ENCODE assay signal across 11 mouse cellular contexts in genomic region chr12:73632671-73633244, GRCm38 (mm10). TPM values are rescaled to one million over a fixed set of nuclear protein-coding genes. Genes with fewer than 3 reads are reported as not detected.
DNase-seq lines count a peak whose midpoint lies in the region; ATAC-seq and TF ChIP-seq lines count a peak whose summit lies in the region.
"Had no signal": no experiment of that assay in that cellular context is flagged by ENCODE, and none has a peak within 500 bp of the region (broad histone marks: within the 10 kb centered on the region; RNA-seq: fewer than 3 reads in every experiment).

No protein-coding gene starts in this region.

- no peaks in the 10 kb centered on the region for H3K36me3 ChIP-seq in liver, adult 2 months (ENCODE audit: control insufficient read depth, insufficient read depth, low read length)
- H3K36me3 ChIP-seq in liver, embryonic 12.5 days: no peaks in the 10 kb centered on the region
- H3K36me3 ChIP-seq in embryonic facial prominence, embryonic 10.5 days (replicated peaks): no peaks in the 10 kb centered on the region
- no peaks in the 10 kb centered on the region for H3K36me3 ChIP-seq in kidney, embryonic 16.5 days (ENCODE audit: insufficient read depth, low read length)
- H3K36me3 ChIP-seq: midbrain, embryonic 12.5 days had no signal

- TF ChIP-seq POLR2A in liver, adult 2 months (IDR thresholded peaks at IDR 0.05; ENCODE audit: extremely low read depth, insufficient read depth, low read length): no peak

- H3K27ac ChIP-seq in liver, adult 2 months (replicated peaks; ENCODE audit: insufficient read depth, low read depth, low read length): no peak overlapping the region
- no peak overlapping the region for H3K27ac ChIP-seq in liver, embryonic 12.5 days
- H3K27ac ChIP-seq in embryonic facial prominence, embryonic 10.5 days (replicated peaks): no peak overlapping the region
- H3K27ac ChIP-seq in kidney, embryonic 16.5 days (ENCODE audit: low read length): peak overlapping the region; percentile 66
- H3K27ac ChIP-seq: left cerebral cortex, adult 2 months; midbrain, embryonic 12.5 days had no signal

- WGBS in liver, adult 2 months: 23% methylated on average over 8 of the region's 8 CpGs
- 16% methylated on average over 8 of the region's 8 CpGs for WGBS in liver, embryonic 12.5 days (ENCODE audit: insufficient replicate concordance)
- WGBS in embryonic facial prominence, embryonic 10.5 days: 16% methylated on average over 8 of the region's 8 CpGs
- WGBS in kidney, embryonic 16.5 days: 8% methylated on average over 8 of the region's 8 CpGs

- peaks cover 3% of the 10 kb centered on the region; the same call in 1 of the 2 replicates for H3K4me1 ChIP-seq in liver, adult 2 months (ENCODE audit: control insufficient read depth, insufficient read depth, low read length)
- peaks cover 5% of the 10 kb centered on the region; the same call in 1 of the 2 replicates for H3K4me1 ChIP-seq in liver, embryonic 12.5 days
- H3K4me1 ChIP-seq in embryonic facial prominence, embryonic 10.5 days: peaks cover 26% of the 10 kb centered on the region
- peaks cover 14% of the 10 kb centered on the region for H3K4me1 ChIP-seq in kidney, embryonic 16.5 days (ENCODE audit: insufficient read depth, low read length)

- H3K79me2 ChIP-seq in liver, adult 2 months (ENCODE audit: control insufficient read depth, insufficient read depth, low read length): no peaks in the 10 kb centered on the region

- no peak overlapping the region for H3K4me3 ChIP-seq in liver, adult 2 months (ENCODE audit: insufficient read depth, low read depth, low read length)
- H3K4me3 ChIP-seq in liver, embryonic 12.5 days: no peak overlapping the region
- H3K4me3 ChIP-seq in embryonic facial prominence, embryonic 10.5 days: no peak overlapping the region
- H3K4me3 ChIP-seq in kidney, embryonic 16.5 days (ENCODE audit: low read length): no peak overlapping the region
- H3K4me3 ChIP-seq: left cerebral cortex, adult 2 months; midbrain, embryonic 12.5 days had no signal

- no peak overlapping the region for H3K4me2 ChIP-seq in liver, embryonic 12.5 days
- H3K4me2 ChIP-seq in kidney, embryonic 16.5 days (replicated peaks; ENCODE audit: low read depth, low read length): no peak overlapping the region
- H3K4me2 ChIP-seq: midbrain, embryonic 12.5 days had no signal

- no peaks in the 10 kb centered on the region for H3K27me3 ChIP-seq in liver, adult 2 months (ENCODE audit: control insufficient read depth, insufficient read depth, low read length)
- no peaks in the 10 kb centered on the region for H3K27me3 ChIP-seq in liver, embryonic 12.5 days (replicated peaks)
- H3K27me3 ChIP-seq in embryonic facial prominence, embryonic 10.5 days (replicated peaks; ENCODE audit: low read depth, poor library complexity, severe bottlenecking): no peaks in the 10 kb centered on the region
- H3K27me3 ChIP-seq in kidney, embryonic 16.5 days (ENCODE audit: insufficient read depth, low read length): no peaks in the 10 kb centered on the region
- H3K27me3 ChIP-seq: midbrain, embryonic 12.5 days had no signal

- TF ChIP-seq CTCF in liver, adult 2 months (IDR thresholded peaks at IDR 0.05; ENCODE audit: low read depth, low read length): no peak

- no peak for ATAC-seq in liver, embryonic 12.5 days
- peak; percentile 67 for ATAC-seq in kidney, embryonic 16.5 days (ENCODE audit: low FRiP score, low TSS enrichment)
- peak; percentile 61 for ATAC-seq in monocyte, adult 5-6 weeks (replicated peaks; ENCODE audit: insufficient number of reproducible peaks, low FRiP score, low TSS enrichment, poor library complexity, severe bottlenecking)
- no peak for ATAC-seq in erythroblast, adult 5-6 weeks (replicated peaks; ENCODE audit: low FRiP score, poor library complexity, severe bottlenecking)

- DNase-seq in liver, adult 2 months (ENCODE audit: extremely low read depth, low read depth, low spot score): peak; percentile 24
- peak; percentile 23 for DNase-seq in embryonic facial prominence, embryonic 10.5 days (ENCODE audit: low spot score)
- no peak for DNase-seq in cerebellum, adult 9-10 months
- DNase-seq in urinary bladder, adult 18-20 months (ENCODE audit: low spot score in 2 of 2): no peak

- H3K9me3 ChIP-seq in liver, embryonic 12.5 days (replicated peaks): no peaks in the 10 kb centered on the region
- no peaks in the 10 kb centered on the region for H3K9me3 ChIP-seq in embryonic facial prominence, embryonic 10.5 days
- no peaks in the 10 kb centered on the region for H3K9me3 ChIP-seq in kidney, embryonic 16.5 days (ENCODE audit: low read length)
- H3K9me3 ChIP-seq: midbrain, embryonic 12.5 days had no signal

- no peak overlapping the region for H3K9ac ChIP-seq in liver, adult 2 months (ENCODE audit: low read depth, low read length)
- no peak overlapping the region for H3K9ac ChIP-seq in liver, embryonic 12.5 days
- H3K9ac ChIP-seq in kidney, embryonic 16.5 days (replicated peaks; ENCODE audit: low read length): no peak overlapping the region
- H3K9ac ChIP-seq: midbrain, embryonic 12.5 days had no signal

RNA-seq across cellular contexts. Expression of gene Prkch, which starts 48.2 kb away (rescaled TPM):
- 5.3 and 5.9 TPM in 2 replicates for total RNA-seq in liver, adult 2 months (2014; rRNA removed)
- polyA plus RNA-seq in liver, adult 2 months (2012; rRNA removed): 1.3 and 1.5 TPM in 2 replicates
- polyA plus RNA-seq in liver, embryonic 12.5 days (2016; fragmentation: Nextera tagmentation; extraction: Ambion mirVana): 4.8 and 5.0 TPM in 2 replicates
- 6.7 and 6.9 TPM in 2 replicates for polyA plus RNA-seq in embryonic facial prominence, embryonic 10.5 days (2016; fragmentation: Nextera tagmentation; extraction: Ambion mirVana)
- 9.8 and 10.5 TPM in 2 replicates for polyA plus RNA-seq in kidney, embryonic 16.5 days (2015; fragmentation: Nextera tagmentation; extraction: Ambion mirVana)
- 140 to 209 TPM (median 154 TPM) in 3 replicates for total RNA-seq in monocyte, adult 5-6 weeks (2017)
- total RNA-seq in erythroblast, adult 5-6 weeks (2015; ENCODE audit: low replicate concordance): 2.5 and 2.7 TPM in 2 replicates
- 2.1 and 2.4 TPM in 2 replicates for total RNA-seq in erythroblast, adult 5-6 weeks (2017; ENCODE audit: low replicate concordance)
- total RNA-seq: MEL had no signal

Comparison
In these comparisons a context has a peak if more than half of its experiments do, and no peak if none do; other contexts are left out.
1. DNase-seq: peak in liver, adult 2 months (single experiment) and embryonic facial prominence, embryonic 10.5 days (single experiment); none in cerebellum, adult 9-10 months (single experiment) and urinary bladder, adult 18-20 months (0 of 2).
2. ATAC-seq: peak in kidney, embryonic 16.5 days (single experiment) and monocyte, adult 5-6 weeks (single experiment); none in liver, embryonic 12.5 days (single experiment) and erythroblast, adult 5-6 weeks (single experiment).